22 mouse cellular contexts compared by ENCODE assay signal in the genomic region with DNA sequence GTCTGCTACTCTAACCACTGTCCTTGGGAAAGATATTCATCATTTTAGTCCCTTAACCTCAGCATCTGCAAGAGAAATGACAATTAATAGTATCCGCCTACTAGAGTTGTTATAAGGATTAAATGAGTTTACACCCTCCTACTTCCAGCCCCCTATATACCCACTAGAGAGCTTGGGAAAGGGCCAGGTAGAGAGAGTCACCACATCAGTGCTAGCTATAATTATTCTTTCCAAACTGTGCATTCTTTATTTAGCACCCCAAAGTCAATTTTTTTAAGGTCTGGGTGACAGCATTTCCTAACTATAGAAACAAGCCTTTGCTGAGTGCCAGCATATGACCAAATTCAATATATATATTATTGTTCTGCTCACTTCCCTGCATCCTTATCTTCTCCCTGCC.
DNase-seq lines count a peak whose midpoint lies in the region; ATAC-seq and TF ChIP-seq lines count a peak whose summit lies in the region.
"Had no signal": no experiment of that assay in that cellular context is flagged by ENCODE, and none has a peak within 500 bp of the region (broad histone marks: within the 10 kb centered on the region; RNA-seq: fewer than 3 reads in every experiment).

No protein-coding gene starts in this region.

- H3K4me3 ChIP-seq in intestine, postnatal 0 days (ENCODE audit: low read depth, low read length): no peak overlapping the region
- H3K4me3 ChIP-seq in thymus, adult 2 months (ENCODE audit: control insufficient read depth, insufficient read depth, low read length): no peak overlapping the region
- H3K4me3 ChIP-seq: embryonic facial prominence, embryonic 15.5 days; erythroblast, embryonic 14.5 days; forebrain, embryonic 10.5 days; hindbrain, embryonic 12.5 days had no signal

- intact Hi-C loops in left cerebral cortex, postnatal 36 days (cut with DNase I): loop anchor here (2.0 kb wide), 1 partner anchor 196 kb away; a partner anchor contains a TSS

- no peak for ATAC-seq in intestine, postnatal 0 days
- ATAC-seq: forebrain, embryonic 14.5 days; hindbrain, embryonic 16.5 days had no signal

- TF ChIP-seq CTCF in intestine, postnatal 0 days (IDR thresholded peaks at IDR 0.05; ENCODE audit: low read depth): no peak
- TF ChIP-seq CTCF in thymus, adult 2 months (IDR thresholded peaks at IDR 0.05; ENCODE audit: borderline replicate concordance, control insufficient read depth, extremely low read depth, insufficient read depth, low read length, poor library complexity): no peak

- no peaks in the 10 kb centered on the region for H3K9me3 ChIP-seq in intestine, postnatal 0 days (ENCODE audit: control insufficient read depth)
- H3K9me3 ChIP-seq: embryonic facial prominence, embryonic 15.5 days; forebrain, embryonic 10.5 days; hindbrain, embryonic 12.5 days had no signal

- WGBS in intestine, postnatal 0 days: 80% methylated on average over 1 of the region's 1 CpGs
- 100% methylated on average over 1 of the region's 1 CpGs for WGBS in thymus, adult 2 months

- H3K9ac ChIP-seq in intestine, postnatal 0 days (ENCODE audit: low read depth, low read length): no peak overlapping the region
- H3K9ac ChIP-seq: embryonic facial prominence, embryonic 15.5 days; hindbrain, embryonic 12.5 days had no signal

- H3K27me3 ChIP-seq in intestine, postnatal 0 days (replicated peaks; ENCODE audit: control insufficient read depth, insufficient read depth, low read length): no peaks in the 10 kb centered on the region
- no peaks in the 10 kb centered on the region for H3K27me3 ChIP-seq in thymus, adult 2 months (ENCODE audit: control insufficient read depth, insufficient read depth, low read length)
- H3K27me3 ChIP-seq: embryonic facial prominence, embryonic 15.5 days; hindbrain, embryonic 12.5 days had no signal

- TF ChIP-seq POLR2A in thymus, adult 2 months (IDR thresholded peaks at IDR 0.05; ENCODE audit: control insufficient read depth, extremely low read depth, insufficient read depth, low read length, poor library complexity): no peak

- no peak overlapping the region for H3K27ac ChIP-seq in intestine, postnatal 0 days (ENCODE audit: low read depth, low read length)
- H3K27ac ChIP-seq in thymus, adult 2 months (ENCODE audit: control insufficient read depth, insufficient read depth, low read length): no peak overlapping the region
- H3K27ac ChIP-seq: embryonic facial prominence, embryonic 15.5 days; forebrain, embryonic 10.5 days; hindbrain, embryonic 12.5 days had no signal

- H3K4me1 ChIP-seq in intestine, postnatal 0 days (replicated peaks; ENCODE audit: control insufficient read depth, insufficient read depth, low read length): no peaks in the 10 kb centered on the region
- H3K4me1 ChIP-seq in thymus, adult 2 months (replicated peaks; ENCODE audit: control insufficient read depth, insufficient read depth, low read length): no peaks in the 10 kb centered on the region
- H3K4me1 ChIP-seq: embryonic facial prominence, embryonic 15.5 days; forebrain, embryonic 10.5 days; hindbrain, embryonic 12.5 days had no signal

- no peaks in the 10 kb centered on the region for H3K36me3 ChIP-seq in intestine, postnatal 0 days (ENCODE audit: control insufficient read depth, insufficient read depth)
- no peaks in the 10 kb centered on the region for H3K36me3 ChIP-seq in thymus, adult 2 months (ENCODE audit: control insufficient read depth, insufficient read depth, low read length)
- H3K36me3 ChIP-seq: embryonic facial prominence, embryonic 15.5 days; forebrain, embryonic 10.5 days; hindbrain, embryonic 12.5 days had no signal

- H3K4me2 ChIP-seq in intestine, postnatal 0 days (replicated peaks; ENCODE audit: low read depth): no peak overlapping the region
- H3K4me2 ChIP-seq: embryonic facial prominence, embryonic 15.5 days; hindbrain, embryonic 12.5 days had no signal

- DNase-seq in left cerebral cortex, adult 11 months (ENCODE audit: low spot score): peak; percentile 61
- DNase-seq in left cerebral cortex, postnatal 36 days (ENCODE audit: low spot score in 2 of 2): no peak
- peak; percentile 41 to 59 for DNase-seq in right cerebral cortex, postnatal 10 days (ENCODE audit: low spot score in 2 of 2)
- no peak for DNase-seq in right cerebral cortex, postnatal 4 days
- peak; percentile 53 to 62 for DNase-seq in left cerebral cortex, adult 9 months (ENCODE audit: low spot score in 2 of 2)
- DNase-seq in thymus, adult 2 months: no peak
- DNase-seq: adrenal gland, adult 2 months; adrenal gland, postnatal 25 days; cerebellum, adult 2 months; cerebellum, postnatal 10 days; embryo, embryonic 11 days; gastrocnemius, postnatal 36 days; heart, adult 11 months; heart, postnatal 10 days; heart, postnatal 4 days had no signal

Comparison
In these comparisons a context has a peak if more than half of its experiments do, and no peak if none do; other contexts are left out.
1. DNase-seq: peak in left cerebral cortex, adult 11 months (single experiment), right cerebral cortex, postnatal 10 days (2 of 2) and left cerebral cortex, adult 9 months (2 of 2); none in left cerebral cortex, postnatal 36 days (0 of 2), right cerebral cortex, postnatal 4 days (single experiment) and thymus, adult 2 months (single experiment).